Mouse (Mus musculus) c-Kit-positive CD71-positive TER-119-positive erythroid progenitor cells, embryonic 14.5 days (primary cell): Measurements from ENCODE around the gene Limd2.
A peak's percentile ranks its signal among the peaks of the same experiment; 100 is the strongest.
"Not testable (repeated sequence)": the region's sequence is repeated elsewhere in the genome, so short reads cannot be mapped to it uniquely, and the experiment has no call there.

Experiments
- DNase-seq: peaks from one replicate; pipeline ENCODE4 v3.0.0-alpha.2; 2013; ENCODE audit warnings: low spot score

The Limd2 gene

DNA sequence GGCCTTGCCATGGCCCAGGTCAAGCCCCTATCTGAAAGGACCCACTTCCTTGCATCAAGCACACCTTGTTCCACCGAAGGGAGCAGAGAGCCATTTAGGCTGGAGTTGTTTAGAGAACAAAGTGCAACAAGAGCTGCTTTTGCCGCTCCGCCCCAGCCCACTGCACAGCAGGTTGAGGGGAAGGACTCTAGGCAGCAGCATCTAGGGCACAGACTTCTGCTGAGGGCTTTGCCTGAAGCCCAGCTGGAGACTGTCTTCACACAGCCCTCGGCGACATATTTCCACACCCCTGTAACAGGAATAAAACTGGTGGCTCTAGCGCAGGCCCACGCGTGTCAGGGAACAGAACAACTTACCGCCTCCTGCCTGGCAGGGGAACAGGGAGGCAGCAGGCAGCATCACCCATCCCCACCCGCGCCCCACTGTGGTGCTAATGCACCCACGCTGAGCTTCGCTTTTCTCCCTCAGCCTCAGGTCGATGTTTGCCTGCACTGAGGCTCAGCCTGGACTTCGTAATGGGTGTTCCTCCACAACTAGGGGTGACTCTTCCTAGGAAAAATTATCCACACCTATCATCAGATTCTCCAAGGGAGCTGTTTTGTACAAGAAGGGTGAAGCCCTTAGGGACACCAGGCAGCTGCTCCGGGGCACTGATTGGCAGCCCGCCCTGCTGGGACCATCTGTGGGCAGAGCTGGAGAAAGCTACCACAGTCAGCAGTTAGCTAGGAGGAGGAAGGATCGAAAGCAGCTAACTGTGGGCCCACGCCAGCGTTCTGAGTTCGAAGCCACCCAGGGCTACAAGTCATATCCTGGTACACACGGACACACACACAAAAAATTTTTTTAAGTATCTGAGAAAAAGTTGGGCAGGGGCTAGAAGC, at the start of gene Limd2, which contains the start of gene Gm10840:
Gene Limd2 (minus strand): TSS at position 20 of the 881 bp plus-strand sequence.
Gene Gm10840 (plus strand): TSS at position 10 of the 881 bp plus-strand sequence.
- DNase-seq = no peak

DNA sequence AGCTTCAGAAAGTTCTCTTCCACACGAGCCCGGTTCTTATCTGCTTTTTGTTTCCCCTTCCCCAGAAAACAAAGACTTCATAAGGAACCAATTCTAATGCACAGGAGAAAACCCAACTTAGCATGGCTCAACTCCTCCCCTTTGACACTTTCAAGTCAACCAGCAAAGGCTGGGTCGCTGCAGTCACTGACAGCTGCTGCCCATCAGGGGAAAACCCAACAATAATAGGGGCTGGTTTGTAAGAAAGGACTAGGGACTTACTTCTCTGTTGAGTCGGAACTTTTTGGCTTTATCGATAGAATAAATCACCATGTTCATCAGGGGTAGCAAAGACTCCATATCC, 41.4 kb upstream of the Limd2 start, which contains the start of gene Strada:
Gene Strada (minus strand): TSS at position 46 of the 343 bp plus-strand sequence.
- no peak for DNase-seq

DNA sequence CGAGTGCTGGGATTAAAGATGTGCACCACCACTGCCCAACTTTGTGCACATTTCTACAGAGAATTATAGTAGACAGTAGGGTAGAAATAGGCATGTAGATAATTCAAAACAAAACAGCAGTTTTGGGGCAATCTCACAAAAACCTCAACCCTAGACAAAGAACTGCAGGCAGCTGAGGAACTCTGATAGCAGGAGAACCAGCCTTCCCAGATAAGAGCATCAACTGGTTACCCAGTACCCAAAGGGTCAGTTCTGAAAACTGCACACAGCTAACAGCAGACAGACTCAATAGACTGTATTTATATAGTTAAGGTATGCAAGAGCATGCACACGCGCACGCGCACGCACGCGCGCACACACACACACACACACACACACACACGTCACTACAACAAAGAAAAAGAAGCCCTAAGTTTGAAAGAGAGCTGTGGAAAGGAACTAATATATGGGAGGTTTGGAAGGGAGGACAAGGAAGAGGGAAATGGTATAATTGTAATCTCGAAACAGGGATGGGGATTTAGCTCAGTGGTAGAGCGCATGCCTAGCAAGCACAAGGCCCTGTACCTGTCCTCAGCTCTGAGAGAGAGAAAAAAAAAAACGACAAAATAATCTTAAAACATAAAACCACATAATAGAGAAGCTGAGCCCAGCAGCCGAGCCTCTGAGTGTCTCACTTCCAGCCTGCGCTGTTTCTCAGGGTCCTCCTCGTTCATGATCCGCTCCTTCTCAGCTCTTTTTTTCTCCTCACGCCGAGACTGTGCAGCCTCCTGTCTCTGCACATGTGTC, 40.9 kb upstream of the Limd2 start:
- no peak for DNase-seq

DNA sequence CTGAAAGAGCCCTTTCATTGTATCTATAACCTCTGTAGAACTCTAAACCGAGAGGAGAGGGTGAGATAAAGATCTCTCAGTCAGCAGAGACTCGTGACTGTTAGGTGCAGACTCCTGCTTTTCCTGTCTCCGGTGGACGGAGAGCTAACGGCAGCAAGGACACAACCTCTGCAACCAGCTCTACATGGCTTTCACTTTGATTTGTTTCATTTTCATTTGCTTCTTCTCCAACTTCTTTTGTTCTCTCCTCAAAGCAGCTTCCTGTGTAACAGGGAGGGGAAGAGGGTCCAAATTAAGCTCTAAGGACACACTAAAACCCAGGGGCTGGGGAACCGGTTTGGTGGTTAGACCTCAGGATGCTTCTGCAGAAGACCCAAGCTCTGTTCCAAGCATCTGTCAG, 40.1 kb upstream of the Limd2 start:
- DNase-seq = no peak

DNA sequence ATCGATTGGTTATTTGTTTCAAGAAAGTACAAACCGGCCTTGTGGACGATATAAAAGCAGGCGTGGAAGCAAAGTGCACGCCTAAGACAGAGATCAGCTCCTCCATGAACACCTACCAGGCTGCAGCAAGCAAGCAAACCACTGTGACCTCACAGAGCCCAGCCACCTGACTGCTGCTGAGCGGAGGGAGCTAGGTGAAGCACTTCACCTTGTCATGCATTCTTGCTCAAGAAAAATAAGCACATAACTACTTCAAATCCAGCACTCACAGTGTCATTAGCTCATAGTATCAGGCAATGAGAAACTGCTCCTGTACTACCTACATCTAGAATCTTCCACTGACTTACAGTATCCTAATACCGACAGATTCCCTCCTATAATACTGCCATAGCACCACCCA, 39.3 kb upstream of the Limd2 start:
- not testable (repeated sequence) for DNase-seq

DNA sequence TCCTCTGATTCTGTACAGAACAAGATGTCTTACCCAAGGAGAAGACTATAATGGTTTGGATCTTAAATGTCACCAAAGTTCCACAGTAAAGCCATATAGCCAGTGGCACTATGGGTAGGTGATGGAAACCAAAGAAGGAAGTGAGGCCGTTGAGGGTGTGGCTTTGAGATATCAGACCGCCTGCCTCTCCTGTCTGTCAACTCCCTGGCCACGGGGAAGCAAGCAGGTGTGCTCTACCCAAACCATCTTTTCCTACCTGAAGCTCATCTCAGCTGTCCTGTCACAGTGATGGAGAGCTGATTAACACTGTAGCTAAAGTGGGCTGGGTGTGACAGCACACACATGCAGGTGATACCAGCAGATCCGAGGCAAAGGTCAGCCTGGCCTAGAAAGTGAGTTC, 37.6 kb upstream of the Limd2 start:
- DNase-seq = no peak

DNA sequence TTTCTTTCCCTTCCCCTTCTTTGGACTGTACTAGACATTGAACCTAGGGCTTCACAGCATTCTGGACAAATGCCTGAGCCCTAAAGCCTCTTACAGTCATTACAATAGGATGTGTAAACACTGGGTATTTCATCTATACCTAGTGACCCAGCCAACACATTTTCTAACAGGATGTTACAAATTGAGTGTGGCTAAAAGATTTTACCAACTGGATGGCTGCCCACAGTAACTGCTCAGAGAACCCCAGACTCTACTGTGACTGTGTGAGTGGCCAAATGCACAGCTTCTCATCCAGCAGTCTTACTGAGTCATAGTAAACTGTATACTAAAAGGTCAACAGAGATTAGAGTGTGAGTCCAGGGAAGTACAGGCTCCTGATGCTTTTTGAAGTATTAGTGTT, 34.7 kb upstream of the Limd2 start:
- no peak for DNase-seq

DNA sequence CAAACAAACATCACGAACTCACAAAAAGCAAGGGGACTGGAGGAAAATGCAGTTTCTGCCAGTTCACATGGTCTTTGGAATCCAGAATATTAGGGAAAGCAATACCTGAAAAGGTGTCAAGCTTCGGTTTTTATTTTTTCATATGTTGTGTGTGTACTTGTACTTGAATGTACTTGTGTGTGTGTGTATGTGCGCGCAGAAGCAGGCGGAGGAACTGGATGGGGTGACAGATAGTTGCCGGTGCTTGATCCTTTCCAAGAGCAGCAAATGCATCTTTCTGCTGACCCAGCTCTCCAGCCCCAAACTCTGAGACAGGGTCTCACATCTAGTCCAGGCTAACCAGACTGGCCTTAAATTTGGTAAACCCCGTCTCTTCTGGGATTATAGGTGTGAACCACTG, 34.2 kb upstream of the Limd2 start:
- DNase-seq = no peak

DNA sequence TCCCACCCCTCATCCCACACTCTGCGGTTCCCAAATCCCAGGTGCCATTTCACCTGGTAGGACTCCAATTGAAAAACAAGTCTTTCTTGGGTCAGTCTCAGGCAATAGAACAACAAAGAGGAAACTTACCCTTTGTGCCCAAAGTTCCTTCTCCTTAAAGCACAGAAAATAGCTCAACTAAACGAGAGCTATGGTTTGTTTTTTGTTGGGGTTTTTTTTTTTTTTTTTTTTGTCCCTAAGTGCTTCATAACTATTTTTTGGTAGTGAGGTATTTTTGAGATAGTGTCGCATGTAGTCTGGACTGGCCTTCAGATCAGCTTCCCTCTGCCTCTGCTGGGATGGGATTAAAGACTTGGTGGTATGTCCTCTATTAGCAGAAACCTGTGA, 33.5 kb upstream of the Limd2 start:
- no peak for DNase-seq

DNA sequence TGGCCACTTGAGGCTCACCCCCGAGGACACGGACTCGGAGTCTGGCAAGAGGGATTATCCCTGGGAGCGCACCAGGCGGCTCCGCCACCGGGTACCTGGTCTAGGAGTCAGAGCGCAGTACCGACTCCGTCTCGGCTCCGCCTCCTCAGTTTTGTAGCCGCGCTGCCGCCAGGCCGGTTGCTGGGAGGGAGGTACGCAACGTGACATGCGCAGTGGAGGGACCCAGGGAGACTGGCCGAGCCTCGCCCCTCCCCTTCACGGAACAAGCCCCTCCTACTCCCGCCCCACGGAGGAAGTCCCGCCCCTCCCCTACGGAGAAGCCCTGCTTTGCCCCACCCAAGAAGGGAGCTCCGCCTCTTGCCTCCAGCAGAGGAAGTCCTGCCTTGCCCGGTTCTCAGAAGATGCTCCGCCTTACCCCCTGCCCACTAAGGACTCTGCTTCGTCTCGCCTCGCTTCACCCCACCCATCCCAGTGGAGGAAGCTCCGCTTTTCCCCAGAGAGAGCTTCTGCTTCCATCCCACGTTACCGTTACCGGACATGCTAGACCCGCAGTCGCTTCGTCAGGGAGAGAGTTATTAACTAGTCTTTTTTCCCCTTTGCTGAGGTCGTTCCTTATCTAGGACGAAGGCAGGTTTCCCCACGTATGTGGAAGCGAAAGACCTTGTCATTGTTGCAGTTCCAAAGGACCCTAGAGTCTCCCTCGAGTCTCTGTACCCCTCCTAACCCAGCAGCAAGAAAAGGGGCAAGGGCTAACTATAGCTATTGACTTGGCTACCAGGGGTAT, 32.9 kb upstream of the Limd2 start:
- peak; percentile 98 for DNase-seq

DNA sequence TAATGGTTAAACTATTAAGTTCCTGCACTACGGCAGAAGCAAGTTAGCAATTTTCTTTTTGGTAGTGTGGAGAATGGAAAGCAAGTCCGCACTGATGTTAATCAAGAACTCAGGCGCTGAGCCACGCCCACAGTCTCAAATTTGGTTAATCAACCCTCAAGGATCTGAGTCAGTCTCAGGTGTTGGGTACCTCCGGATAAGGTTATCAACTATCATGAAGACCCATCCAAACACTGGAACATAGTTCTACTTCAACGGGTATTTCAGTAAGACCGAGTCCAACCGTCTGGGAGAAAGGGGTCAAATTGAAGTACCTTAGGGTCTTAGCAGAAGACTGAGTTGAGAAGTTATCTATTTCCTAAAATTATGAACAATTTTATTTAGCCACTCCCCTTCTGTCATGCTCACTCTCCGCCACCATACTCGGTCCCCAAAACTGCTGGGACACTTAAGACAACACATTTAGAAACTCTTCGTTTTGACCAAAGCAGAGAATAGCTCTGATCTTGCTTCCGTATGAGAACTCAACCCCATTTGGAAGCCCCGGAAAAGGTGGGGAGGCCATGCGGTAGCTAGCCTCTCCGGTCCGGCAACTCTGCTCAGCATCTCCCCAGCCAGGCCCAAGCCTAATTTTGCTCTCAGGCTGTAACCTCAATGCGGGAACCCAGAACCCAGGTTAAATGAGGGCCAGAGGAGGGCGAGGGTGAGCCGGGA, 32.2 kb upstream of the Limd2 start:
- DNase-seq = no peak

DNA sequence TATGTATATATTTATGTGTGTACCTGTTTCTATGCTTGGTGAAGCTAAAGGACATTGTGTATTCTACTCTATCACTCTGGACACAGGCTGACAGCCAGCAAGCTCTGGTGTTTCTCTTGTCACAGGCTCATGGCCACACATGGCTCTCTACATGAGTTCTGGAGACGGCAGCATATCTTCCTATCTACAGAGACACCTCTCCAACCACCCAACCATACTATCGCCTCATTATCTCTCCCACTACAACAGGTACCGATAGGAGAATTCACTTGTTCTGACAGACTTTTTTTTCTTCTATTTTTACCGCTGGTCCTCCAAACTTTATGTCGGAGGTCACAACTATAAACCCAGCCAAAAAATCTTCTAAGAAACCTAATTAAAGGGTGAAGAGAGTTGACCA, 31.6 kb upstream of the Limd2 start:
- no peak for DNase-seq

DNA sequence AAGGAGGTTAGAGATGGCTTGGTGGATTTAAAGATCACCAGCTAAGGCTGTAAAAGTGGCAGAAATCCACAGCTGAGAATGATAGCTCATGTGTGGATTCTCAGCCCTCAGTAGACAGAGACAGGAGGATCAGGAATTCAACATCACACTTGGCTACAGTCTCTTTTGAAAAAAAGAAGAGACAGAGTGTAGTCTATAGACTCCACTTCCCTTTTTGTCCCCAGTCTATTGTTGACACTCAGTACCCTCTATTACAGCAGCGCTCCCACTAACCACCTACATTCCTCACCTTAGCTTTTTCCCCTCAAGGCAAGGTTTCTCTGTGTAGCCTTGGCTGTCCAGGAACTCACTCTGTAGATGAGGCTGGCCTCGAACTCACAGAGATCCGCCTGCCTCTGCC, 31.1 kb upstream of the Limd2 start:
- DNase-seq = no peak

DNA sequence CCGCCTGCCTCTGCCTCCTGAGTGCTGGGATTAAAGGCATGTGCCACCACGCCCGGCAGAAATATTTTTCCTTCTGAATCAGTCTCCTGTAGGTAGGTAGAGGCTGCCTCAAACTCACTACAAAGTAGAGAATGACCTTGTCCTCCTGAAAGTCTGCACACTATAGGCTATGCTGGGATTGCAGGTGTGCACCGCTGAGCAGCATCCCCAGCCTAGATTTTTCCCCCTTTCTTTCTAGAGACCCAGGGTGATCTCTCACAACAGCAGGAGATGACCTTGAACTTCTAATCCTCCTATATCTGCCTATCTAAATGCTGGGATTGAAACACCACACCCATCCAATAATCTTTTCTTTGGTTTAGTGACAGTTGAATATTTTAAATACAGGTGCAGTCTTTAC, 26.7 kb upstream of the Limd2 start:
- DNase-seq = no peak

DNA sequence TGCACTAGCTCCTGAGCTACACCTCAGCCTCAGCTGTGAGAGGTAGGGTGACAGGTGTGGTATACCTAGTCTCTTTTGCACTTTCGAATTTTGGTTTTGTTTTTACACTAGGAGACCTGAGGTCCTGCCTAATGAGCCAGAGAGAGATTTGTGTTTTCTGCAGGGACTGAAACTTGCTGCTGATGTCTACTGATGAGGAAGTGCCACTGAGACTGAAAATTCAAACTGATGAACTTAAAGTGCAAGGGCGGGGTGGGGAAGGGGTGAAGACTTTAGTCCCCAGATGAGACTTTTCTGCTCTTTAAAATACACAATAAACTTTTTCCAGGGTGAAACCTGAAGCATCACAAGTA, 19.8 kb upstream of the Limd2 start:
- DNase-seq = no peak

DNA sequence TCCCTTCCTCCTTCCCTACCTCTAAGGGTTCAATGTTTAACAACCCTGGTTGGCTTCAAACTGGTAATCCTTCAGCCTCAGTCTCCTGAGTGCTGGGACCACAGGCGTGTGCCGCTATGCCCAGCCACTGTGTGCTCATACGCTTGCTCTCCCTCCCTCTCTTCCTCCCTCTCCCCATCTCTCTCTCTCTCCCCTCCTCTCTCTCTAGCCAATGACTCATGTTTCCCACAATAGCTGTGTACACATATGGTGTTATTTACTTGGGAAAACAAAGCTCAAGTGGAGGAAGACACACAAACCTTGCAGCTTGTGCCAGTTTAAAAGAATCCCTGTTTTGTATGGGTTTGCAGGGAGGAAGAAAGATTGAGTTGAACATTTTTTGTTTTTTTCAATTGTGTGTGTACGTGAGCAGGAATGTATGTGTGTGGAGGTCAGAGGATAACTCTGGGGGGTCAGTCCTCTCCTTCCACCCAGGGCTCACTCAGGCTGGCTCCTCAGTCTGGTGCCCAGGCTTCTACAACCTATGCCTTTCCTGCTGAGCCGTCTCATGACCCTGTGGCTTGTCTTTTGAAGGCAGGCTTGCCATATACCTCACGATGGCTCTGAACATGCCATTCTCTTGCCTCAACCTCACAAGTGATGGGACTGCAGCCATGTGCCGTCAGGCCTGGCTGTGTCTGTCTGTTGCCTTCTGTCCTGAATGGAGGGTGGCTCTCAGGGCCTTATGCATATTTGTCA, 19.2 kb upstream of the Limd2 start:
- DNase-seq = no peak

DNA sequence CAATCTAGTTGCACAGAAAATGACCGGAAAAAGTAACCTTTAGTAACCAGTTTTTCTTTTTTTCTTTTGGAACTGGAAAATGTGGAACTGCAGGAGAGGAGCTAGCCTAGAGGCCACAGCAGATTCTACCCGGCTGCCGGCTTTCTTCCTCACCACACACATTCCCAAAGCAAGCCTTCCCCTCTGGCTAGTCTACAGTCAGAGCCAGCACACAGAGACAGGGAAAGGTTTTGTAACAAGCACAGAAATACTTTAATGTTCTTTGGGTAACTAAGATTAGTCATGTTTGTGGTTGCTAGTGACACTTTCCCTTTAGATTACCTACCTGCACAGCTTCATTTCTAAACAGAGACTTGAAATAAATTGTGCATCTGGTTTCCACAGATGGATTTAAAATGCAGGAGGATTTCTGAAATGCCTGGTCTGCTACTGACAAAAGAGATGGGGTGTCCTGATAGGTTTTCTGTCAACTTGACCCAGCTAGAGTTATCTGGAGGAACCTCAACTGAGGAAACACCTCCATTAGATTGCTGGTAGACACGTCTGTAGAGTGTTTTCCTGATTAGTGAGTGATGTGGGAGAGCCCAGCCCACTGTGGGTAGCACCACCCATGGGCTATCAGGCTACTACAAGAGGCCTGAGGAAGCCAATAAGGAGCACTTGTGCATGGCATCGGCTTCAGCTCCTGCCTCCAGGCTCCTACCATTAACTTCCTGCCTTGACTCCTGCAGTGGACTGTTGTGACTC, 17.5 kb upstream of the Limd2 start:
- DNase-seq = peak; percentile 36

DNA sequence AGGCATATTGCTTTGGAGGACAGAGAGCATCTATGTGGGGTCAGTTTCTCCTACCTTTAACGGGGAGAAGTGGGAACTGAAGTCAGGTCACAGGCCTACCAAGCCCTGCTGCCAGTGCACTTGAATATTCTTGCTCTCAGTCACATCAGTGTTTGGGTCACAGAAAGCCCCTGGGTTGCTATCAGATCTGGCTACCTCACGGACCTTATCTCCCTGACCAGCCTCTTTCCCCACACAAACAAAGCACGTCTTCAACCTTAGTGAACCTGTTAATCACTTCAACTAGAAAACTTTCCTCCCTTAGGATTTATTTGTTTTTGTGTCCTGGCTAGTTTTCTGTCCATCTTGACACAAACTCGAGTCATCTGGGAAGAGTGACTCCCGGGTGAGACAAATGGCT, 15.7 kb upstream of the Limd2 start:
- DNase-seq = no peak

DNA sequence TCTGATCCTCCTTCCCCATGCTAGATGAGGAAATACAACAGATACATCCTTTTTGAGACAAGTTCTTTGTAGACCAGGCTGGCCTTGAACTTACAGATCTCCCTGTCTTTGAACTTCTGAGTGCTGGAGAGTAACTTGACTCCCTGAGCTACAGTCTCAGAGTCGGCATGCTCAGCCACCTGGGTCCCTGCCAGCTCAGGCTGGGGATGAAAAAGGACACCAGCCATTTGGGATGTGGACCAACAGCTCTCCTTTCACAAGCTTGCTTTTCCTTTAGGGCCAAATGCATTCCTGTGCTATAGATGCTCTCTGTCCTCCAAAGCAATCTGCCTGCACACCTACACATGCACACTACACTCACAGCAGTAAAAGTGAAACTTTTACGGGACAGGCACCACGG, 14.4 kb upstream of the Limd2 start:
- no peak for DNase-seq

DNA sequence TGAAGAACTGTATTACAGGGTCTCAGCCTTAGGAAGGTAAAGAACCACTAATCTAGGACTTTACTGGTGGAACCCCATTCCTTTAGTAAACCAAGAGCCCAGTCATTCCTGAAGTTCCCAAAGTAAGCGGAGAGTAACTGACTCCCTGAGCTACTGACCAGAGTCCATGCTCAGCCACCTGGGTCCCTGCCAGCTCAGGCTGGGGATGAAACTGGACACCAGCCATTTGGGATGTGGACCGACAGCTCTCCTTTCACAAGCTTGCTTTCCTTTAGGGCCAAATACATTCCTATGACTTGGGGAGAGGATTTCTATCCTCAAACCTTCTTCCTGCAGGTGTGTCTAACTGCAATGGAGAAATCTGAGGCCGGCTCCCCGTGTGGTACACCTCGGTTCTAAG, 13.7 kb upstream of the Limd2 start:
- DNase-seq = no peak

DNA sequence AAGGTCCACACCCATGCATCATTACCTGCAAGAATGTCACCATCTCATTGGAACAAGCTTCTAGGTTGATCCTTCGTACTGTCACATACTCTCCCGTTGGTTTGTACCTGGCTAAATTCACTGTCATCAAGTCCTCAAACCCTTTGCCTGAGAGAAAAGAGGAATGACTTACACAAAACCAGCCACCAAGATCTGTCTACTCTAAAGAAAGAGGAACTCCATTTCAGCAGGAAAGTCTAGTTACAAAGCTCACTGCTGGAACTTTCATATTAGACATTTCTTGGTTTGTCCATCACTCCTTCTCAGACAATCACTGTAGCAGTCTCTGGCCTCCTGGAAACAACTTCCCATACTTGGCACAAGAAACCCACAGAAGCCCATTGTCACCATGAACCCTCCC, 12.6 kb upstream of the Limd2 start:
- no peak for DNase-seq
